Mouse (Mus musculus): ENCODE measurements around the gene Kcnma1.

The Kcnma1 gene

DNA sequence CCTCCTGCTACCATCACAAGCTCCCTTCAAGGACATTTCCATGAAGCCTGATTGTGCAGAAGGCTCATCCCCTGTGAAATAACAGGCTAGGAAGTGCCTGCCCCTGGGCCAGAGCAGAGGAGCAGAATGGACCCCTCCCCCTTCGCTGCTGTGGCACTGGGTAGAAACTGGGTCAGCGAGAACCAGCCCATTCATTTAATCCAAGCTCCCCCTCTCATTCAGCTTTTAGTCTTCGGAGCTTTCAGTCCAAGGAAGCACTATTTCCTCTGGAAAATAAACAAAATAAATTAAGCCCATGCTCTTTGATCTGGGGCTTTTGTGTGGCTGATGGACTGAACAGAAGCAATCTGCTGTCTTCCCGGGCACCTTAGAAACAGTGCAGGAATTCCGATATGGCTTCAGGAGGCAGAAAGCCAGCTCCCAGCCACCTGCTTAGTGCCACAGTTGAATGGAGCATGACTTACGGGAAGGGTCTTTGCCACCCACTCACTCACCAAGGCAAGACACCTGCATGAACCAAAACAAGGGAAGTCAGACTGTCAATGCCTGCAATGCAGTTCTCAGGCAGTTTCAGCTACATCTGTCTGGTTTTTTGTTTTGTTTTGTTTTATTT is 165.7 kb downstream of the Kcnma1 start:
- no peak for DNase-seq

DNA sequence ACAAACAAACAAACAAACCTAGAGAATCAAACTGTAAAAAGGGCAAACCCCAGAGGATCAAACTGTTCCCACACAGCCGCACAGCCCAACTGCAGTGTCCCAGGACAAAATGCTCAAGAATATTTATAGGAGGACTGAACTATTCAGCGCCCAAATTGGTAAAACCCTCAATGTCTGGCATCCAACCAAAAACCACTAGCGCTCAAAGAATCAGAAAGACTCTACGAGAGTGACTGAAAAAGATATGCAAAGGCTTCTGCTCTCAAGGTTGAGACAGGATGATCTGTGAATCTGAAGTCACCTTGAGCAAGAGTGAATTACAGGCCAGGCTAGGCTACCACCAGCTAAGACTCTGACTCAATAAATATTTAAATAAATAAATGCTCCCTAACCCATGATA is 167.6 kb downstream of the Kcnma1 start:
- no peak for DNase-seq

DNA sequence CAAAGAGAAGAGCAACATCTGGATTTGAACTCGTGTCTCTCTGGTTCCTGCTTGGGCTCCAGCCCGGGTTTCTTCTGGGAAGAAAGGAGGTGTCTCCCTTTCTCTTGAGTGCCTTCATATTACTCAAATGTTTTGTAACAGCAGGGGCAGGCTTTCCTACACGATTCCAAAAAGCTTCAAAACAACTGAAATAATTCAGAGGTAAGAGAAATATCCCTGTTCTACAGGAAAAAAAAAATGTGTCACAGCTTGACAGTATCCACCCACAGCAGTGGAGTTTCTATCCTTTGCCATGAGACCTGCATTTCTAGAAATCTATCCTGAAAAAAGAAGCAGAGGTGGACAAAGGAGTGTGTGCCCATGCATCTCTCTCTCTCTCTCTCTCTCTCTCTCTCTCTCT is 172.3 kb downstream of the Kcnma1 start:
- no peak for DNase-seq

DNA sequence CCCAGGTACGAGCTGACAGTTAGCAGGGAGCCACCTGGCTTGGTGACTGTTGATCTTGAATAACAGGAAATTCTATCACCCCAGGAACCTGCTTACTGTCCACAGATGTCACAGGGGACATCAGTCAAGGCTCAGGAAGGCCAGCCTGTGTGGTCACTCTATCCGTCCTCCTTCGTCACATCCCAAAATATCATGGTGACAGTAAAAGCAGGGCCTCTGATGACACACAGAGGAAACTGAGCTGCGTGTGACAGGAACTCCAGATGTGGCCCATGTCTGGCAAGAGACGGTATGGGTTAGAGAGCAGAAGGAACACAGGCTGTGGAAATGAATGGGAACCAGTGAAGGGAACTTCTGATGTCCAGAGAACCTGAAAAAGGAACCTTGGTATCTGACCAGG is 174.7 kb downstream of the Kcnma1 start:
- peak; percentile 51 for DNase-seq

DNA sequence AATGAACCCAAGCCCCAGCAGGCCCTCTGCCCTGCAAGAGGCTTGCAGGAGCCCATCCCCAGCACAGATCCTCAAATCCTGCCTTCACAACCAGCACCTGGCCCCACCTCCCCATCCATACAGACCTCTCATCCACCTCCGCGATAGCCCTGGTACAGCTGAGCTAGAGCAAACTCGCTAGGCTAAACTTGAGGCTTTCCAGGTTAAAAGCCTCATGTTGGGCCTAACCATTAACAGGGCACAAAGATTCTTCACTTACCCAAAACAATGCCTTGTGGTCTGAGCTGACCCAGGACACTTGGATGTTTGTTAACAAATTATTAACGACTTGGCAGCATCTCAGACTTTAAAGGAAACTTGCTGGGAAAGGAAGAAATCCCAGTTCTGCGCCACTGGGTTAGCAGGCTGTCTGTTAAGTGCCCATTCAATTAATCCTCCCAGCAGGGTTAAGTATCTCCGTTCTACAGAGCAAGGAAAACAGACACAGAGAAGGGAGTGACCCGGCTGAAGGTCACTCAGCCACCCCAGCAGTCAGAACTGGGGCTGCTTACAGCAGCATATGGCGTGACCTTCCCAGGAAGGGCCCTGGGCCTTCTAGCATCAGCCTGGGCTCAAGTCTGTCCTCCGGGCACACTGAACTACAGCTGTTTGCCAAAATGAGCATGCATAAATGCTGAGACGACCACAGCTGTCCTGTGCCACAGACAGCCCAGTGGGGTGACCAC is 178.7 kb downstream of the Kcnma1 start:
- no peak for DNase-seq

DNA sequence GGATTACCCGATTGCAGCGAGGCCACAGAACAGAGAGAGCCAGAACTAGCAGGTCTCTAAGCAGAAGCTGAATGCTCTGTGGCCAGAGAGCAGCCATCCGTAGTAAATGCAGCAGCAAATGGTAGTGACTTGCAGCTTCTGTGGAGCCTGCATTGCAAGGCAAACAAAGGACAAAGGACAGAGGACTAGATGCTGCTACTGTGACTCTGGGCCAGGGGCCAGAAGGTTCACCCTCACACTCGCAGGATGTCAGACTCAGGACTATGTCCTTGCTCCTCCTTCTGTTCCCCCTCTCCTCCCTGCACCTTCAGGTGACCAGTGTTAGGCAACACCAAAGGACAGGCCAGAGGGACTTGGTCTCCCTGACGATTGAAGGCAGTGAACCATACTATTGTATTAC is 183.0 kb downstream of the Kcnma1 start:
- DNase-seq = no peak

DNA sequence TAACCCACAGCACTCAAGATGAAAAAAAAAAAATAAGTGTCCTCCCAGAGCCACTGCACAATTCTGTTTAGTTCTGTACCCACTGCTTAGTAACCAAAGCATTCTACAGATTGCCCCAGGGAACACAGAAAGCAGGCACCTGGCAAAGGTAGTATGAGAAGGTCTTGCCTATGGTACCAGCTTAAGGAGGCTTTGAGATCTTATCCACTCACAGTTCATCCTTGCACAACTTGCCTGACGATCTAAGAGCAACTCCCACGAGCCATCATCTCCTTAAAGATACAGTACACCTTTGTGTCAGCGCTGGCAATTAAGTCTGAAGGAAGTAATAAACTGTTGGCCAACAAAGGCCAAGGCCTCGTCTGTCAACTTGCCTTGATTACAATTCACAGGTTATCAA is 184.0 kb downstream of the Kcnma1 start:
- no peak for DNase-seq

DNA sequence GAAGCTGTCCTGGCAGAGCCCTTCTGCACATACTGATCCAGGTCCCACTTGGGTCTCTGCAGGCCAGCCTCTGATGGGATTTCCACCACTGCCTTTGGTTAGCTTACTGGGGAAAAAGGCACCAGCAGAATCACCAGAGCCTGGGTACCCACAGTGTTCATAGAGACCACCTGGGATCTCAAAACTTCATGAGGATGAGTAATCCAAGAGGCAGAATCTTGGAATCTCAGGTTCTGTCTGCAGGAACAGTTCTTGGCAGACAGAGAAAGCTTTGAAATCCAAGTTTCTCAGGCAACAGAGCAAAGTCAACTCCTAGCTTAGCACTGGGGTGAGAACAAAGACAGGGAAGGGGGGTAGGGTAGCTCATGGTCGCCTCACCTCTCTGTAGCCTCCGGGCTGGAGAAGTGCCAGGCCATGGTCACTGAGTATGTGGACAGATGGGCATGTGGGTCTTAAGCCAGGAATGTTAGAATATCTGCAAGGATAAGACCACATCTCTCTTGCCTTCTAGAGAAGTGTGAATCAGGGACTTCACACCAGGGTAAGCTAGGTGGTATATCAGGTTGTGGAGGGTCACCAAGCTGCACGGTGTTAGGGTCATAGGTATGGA is 185.5 kb downstream of the Kcnma1 start:
- peak; percentile 36 for DNase-seq

DNA sequence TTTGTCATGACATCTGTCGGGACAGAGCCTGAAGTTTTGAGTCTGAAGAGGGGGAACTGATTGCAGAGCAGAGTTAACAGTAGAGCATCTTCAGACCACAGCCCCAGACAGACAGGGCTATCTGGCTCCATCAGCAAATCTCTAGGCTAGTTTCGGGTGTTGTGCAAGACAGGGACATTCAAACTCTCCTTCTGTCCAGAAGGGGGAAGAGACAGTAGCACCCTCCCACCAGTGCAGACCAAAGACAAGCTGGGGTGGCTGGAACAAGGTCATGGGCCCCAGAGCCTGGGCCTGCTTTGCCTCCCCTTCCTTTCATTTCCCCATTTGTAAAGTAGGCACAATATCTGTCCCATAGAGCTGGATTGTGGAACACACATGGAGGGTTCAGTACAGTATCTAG is 189.4 kb downstream of the Kcnma1 start:
- peak; percentile 83 for DNase-seq

DNA sequence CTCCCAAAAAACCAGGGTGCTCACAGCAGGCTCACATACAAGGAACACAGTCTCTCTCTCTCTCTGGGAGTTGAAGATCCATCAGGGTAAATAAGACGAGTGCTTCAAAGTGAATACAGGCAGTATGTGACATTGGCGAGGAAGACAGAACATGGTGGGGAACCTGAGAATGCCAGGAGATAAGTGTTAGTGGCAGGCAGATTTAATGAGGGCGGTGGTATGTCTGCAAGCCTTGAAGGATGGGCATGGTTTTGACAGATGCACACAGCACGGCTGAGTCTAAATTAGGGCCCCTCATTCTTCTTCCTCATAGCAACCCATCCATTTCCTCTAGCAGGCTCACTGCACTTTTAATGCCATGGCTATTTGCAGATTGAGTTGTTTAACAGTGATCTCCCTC is 190.0 kb downstream of the Kcnma1 start:
- peak; percentile 55 for DNase-seq

DNA sequence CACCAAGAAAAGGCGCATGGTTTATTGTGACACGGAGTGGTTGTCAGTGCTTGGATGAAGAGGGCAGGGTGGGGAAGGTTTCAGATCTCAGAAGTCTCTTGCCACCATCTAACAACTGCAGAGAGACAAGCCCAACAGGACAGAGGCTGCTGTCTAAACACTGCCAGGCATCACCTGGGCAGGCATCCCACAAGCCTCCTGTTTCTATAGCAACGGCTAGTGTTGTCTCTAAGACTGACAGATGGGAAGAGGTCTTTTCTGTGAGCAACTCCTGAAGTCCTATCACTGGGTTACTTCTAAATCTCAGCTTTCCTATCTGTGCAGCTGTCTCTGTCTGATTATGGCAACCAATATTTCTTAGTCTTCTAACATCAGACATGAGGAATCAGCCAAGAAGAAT is 196.7 kb downstream of the Kcnma1 start:
- DNase-seq = no peak

DNA sequence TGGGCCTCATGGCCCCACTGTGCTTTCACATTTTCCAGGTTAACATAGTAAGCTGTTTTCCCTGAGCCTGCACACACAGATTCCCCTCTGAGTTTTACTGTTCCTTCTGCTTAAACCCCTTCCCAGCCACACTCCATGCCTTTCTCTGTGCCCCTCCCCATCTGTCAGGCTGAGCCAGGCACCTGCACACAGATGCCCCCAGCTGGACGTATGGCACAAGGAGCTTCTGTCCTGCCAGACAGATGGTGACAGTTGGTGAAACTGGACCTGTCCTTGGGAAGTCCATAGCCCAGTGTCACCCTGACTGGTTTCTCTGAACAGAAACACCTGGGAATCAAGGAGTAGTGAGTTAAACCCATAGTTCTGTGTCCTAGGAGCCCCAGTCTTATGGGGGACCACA is 204.2 kb downstream of the Kcnma1 start:
- DNase-seq = no peak

DNA sequence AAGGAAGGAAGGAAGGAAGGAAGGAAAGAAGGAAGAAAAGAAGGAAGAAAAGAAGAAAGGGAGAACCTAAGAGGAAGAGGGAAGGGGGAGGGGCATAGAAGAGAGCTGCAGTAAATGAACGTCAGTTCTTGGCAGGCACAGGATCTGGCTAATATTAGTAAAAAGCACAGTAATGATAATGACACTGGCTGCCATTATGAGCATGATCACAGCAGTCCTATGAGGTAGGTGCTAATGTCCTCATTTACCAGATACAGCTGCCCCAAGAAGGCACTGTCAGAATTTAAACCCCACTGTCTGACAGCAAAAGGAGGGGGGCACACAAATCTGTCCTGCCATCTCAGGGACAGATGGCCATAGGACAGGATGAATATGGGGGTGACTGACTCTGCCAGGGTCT is 205.2 kb downstream of the Kcnma1 start:
- no peak for DNase-seq

DNA sequence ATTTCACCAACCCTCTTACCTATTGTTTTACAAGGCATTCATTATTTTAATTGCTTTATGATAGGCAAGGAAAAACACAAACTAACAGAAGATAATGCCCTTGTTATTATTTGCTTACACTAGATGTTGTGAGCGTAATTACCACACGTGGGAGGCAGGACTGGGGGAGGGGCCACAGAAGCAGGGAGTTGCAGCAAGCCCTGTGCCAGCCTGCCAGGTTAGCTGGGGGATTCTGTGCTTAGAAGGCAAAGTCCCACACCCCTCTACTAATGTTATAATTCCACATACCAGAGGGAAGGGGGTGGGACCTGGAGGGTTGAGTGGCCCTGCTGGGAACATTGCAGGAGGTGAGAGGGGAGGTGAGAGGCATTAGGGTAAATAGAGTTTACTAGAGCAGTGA is 207.9 kb downstream of the Kcnma1 start:
- no peak for DNase-seq

DNA sequence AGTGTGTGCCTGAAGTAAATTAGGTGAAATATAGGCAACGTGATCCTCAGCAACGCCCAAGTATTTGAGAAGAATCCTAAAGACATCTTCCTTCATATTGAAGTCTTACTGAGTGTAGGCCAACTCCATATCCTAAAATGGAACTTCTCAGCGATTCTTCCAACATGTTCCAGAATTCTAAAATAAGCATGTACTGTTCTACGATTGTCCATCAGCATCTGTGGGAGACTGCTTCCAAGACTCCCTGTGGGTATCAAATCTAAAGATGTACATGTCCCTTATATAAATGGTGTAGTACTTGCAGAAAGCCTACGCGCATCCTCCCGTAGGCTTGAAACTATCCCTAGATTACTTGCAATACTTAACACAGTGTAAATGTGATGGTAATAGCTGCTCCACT is 217.4 kb downstream of the Kcnma1 start:
- DNase-seq = no peak

DNA sequence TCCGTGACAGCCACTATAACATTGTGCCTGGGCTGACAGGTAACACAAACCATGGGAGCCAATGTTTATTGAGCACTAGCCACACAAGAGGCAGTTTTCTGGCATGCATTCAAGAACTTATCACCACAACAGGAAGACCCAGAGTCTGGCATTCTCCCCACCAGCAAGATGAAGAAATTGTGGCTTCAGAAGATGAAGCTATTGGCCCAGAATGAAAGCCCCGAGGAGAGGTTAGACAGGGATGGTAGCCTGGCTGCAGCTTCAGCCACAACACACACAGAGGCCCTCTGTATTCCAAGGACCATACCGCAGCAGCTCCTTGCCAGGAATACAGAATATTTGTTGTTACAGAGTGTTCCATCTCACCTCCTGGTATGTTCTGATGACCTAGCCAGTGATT is 221.6 kb downstream of the Kcnma1 start:
- DNase-seq = no peak

DNA sequence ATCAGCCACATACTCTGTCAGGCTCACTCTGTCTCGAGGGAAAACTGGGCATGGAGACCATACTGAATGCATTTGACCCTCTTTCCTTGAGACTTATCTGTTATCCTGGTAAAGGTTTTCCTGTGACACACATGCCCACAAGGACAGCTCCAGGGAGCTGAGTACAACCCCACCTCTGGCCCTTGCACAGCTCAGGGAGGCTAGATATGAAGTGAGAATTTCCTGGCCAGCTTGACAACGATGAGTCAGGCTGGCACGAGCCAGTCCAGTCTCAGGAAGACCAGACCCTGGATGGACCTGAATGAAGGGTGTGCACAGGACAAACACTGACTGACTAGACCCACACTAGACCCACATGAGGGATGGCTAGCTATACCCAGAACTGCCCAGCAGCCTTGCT is 222.2 kb downstream of the Kcnma1 start:
- DNase-seq = no peak

DNA sequence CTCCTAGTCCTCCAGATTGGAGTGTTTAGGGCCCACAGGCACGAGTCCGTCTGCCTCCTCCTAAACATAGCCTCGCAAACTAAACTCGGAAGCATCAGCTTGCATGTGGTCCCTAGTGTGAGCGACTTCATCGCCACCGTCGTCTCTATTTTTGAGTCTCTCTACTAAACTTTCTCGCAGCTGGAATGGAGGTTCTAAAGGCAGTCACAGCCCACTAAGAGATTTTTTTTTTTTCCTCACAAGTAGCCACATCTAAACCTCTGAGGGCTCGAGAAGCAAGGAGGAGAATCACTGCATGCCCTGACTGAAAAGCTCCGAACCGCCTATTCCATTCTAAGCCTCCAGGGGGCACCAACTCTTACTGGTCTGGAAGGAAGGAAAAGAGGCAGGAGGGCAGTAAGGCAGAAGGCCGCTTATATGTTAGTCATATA is 223.0 kb downstream of the Kcnma1 start:
- peak; percentile 75 for DNase-seq

DNA sequence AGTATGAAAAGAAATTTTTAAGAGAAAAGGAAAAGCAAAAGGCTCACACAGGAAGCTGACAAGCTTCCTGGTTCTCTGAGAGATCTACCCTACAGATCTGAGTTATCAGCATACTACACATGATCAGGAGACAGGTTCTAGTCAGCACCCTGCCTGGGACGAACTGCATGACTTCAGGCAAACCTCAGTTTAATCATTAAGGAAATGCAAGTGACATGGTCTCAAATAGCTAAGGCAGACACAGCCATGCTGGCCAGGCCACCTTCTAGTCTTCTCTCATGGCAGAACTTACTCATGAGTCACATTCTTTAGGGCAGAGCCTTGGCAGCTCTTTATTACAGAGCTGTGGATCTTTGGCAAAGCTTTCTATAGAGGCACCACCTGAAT is 227.6 kb downstream of the Kcnma1 start:
- no peak for DNase-seq

DNA sequence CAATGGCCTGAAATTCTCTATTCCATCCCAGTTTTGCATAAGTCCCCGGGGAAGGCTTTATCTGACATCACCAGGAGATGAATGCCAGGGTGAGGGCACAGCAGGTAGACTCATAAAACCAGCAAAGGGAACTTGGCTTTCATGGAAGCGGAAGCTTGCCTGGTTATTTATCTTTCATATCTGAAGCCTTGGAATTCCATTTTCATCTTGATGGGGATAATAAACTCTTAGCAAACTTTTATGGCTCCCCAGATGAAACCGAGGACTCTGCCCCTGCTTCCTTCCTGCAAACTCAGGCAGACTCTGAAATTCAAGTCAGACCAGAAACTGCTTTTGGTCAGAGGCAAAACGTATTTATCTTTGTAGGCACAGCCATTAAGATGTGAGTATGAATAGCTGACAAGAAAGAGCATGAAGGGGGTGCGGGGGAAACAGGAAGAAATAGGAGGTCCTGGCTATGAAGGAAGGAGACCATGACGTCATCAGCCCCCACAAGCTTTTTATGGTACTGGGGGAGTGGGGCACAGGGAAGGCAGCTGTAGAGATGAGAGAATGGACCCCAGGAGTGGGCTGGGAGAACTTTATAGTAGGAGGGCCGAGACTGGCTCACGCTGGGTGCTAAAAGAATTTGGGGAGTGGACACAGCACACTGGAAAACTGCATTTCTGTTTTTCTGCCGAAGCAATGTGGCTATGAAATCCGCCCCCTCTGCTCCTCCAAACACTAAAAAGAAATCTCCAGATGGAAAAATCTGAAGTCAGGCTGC is 228.2 kb downstream of the Kcnma1 start:
- DNase-seq = peak; percentile 37

DNA sequence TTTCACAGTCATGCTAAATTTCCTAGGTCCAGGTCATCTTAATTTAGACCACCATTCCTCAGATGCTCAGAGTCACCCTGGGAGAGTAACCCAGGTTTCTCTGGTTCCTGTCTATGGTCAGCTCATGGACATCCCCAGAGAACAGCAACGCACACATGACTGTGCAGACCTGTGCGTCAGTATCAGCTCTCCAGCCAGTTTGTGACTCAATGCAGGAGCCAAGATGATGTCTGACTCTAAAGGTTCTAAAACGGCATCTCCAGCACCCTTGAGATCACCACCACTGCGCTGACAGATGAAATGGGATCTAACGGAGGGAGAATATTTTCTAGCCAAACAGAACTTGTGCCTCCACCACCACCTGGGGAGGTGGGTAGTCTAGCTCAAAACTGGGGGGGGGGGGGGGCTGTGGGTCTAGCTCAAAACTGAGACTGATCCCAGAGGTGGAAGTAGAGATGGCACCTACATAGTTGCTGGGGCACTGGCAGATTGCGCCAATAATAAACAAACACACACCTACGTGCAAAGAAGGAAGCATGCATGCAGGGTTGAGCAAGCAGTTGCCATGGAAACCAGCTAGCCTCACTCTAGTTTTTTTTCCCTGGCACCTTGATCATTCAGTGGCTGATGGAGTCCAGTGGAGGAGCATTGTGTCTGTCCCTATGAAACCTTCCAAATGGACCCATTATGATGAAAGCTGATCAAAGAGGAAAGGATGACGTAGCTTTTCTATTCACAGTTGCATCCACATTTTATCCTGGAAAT is 231.3 kb downstream of the Kcnma1 start:
- peak; percentile 66 for DNase-seq

DNA sequence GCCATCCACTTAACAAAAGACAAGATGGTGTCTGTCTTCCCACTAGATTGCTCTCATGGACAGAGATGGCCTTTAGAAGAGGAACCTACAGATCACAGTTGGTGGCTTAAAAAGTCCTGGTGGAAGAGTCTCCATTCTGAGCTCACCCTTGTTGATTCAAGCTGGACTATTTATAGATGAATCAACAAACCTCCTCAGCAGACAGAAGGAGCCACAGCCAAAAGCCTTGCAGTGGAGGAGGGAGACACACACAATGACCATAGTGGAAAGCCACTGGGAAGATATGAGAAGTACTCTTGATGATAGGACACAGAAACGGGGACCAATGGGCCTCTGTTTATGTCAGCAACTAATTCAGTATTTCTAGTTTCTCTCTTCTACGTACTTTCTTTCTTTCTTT is 239.7 kb downstream of the Kcnma1 start:
- no peak for DNase-seq

DNA sequence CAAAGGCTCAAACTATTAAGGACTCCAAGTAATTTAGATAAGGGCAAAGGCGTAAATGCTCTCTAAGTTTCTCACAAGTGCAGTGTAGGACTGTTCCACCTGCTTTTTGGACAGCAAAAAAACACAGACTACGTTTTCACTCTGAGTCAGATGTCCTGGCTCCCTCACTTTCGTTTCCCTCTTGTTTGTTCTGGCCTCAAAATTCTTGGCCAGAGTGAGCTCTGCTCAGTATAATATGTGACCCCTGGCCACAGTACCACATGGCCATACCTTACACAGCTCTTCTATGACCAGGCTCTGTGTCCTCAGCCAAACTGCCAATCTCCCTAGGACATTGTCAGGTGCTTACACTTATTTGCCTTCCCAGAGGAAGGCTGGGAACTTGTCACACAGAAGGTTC is 241.6 kb downstream of the Kcnma1 start:
- no peak for DNase-seq
